Mouse (Mus musculus): ENCODE measurements around the gene Srpr.
A peak's percentile ranks its signal among the peaks of the same experiment; 100 is the strongest.

Srpr gene

DNA sequence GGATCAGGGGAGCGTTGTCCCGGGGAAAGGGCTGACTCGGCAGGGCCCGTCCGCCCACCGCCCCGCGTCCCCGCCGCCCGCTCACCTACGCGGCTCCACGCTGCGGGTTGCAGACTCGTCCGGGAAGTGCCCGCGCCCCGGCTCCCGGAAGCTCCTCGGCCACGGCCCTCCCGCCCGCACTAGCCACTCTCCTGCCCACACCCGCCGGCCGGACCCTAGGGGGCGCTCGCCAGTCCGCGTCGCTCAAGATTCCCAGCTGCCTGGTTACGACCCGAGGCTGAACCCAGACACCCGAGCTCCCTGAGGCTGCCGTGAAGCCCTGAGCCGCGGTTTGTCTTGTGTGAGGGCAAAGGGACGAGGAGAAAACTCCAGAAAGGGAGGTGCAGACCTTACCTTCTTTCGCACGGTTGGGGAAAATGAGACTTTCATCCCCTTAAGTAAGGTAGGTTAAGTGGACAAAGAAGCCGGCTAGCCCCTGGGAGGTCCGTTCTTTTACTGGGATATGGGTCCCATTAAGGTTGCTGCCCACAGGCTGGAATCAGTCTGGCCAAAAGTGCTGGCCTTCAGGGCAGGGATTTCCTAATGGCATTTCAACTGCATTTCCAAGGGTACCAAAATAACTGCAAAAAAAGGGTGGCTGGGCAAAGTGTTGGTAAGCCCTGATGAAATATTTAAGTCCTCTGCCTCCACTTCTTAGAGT, at the start of gene Srpr, which contains the start of gene Tirap:
Srpr (plus strand) TSS at position 404 of the 700 bp plus-strand sequence.
Tirap (minus strand) TSS at position 520 of the 700 bp plus-strand sequence.
- peak; percentile 81 to 93 for DNase-seq

DNA sequence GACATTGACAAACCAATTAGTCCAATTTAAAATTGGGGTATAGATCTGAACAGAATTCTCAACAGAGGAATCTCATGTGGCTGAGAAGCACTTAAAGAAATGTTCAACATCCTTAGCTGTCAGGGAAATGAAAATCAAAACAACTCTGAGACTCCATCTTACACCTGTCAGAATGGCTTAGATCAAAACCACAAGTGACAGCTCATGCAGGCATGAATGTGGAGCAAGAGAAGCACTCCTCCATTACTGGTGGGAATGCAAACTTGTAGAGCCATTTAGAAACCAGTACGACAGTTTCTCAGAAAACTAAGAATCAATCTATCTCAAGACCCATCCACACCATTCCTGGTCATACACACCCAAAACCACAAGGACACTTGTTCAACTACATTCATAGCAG, 47.1 kb upstream of the Srpr start:
- no peak for DNase-seq

DNA sequence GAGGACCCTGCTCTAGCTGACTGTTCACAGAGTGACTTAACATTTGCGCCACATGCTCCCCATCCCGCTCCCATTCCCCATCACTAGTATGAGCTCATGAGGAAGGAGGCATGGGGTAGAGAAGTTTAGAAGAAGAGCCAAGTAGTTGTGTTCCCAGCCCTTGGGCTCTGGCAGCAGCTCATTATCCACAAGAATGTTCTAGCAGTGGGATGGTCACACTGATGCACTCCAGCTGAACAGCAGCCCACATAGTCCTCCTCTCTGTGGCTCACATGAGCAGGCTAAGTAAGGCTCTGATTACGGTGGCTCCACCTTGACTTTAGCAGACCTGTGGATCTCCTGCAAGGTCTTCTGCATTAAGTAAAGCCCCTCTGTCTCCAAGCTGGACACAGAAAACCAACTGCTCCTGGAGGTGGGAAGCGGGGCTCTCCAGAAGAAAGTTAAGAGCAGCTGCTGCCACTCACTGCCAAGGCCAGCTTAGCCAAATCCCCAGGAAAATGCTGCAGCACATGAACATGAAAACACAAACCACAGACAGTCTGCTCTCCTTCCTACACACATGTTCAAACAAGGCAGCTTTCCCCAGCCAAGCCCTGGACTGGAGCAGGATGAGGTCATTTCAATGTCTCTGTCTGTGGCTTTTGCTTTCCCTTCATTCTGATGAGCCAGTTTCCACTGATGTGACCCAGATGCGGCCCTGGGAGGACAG, 43.8 kb upstream of the Srpr start:
- no peak for DNase-seq

DNA sequence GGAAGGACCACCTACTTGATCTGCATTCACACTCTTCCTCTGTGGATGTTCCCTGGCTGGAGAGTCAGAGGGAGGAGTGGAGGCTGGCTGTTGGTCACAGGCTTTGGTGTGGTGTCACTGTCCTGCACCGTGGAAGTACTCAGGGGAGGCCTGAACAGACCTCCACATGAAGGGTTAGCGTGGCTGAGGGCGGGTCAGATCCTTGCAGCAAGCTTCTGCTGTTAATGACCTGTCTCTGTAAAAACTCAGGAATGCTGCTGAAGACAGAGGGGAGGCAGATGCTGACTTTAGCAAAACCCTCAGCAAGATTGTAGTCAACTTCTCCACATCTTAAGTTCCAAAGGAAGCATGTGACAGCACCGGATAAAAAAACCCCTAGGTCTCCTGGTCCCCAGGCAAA, 43.1 kb upstream of the Srpr start:
- DNase-seq = no peak

DNA sequence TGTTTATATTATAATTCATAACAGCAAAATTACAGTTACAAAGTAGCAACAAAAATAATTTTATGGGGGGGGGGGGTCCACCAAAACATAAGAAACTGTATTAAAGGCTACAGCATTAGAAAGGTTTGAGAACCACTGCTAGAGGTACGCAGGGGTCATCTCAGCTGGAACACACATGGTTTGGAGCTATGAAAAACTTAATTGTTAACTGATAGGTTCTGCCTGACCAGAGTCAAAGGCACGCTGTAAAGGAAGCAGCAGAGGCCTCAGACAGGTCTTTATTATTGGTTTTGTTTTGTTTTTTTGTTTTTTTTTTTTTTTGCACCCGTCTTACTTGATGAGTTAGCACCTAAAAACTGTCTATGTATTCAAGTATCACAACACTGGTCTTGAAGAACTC, 41.5 kb upstream of the Srpr start:
- DNase-seq = no peak

DNA sequence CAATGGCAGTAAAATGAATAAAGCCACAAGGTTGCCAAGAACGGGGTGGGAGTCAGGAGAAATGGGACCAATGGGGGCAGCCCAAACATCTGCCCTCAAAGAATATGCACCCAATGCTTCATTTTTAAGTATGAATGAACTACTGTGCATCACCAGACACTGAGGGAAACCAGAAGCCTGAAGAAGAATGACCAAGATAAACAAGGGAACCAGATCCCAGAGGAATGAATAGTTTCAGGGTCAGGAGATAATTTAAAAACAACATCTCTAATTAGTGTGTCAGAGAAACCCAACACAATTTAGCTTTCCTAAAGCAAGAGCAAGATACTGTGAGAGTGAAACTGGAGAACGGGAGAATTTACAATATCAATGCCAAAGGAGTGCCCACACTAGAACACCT, 39.3 kb upstream of the Srpr start:
- no peak for DNase-seq

DNA sequence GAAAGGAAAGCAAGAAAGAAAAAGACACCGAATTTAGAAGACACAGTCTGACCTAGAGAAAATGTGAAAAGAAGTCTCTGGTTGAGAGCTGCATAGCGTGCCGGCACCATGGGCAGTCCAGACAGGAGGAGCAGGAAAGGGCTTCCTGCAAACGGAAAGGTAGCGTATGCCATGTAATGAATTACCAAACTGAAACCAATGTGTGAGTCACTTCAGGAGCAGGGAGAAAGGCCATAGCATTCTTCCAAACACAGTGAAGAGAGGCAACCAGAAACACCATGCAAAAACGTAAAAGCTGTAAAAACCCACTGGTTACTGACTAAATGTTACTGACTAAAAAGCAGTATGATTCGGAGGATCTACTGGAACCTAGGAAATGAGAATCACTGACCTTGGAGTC, 38.3 kb upstream of the Srpr start:
- no peak for DNase-seq

DNA sequence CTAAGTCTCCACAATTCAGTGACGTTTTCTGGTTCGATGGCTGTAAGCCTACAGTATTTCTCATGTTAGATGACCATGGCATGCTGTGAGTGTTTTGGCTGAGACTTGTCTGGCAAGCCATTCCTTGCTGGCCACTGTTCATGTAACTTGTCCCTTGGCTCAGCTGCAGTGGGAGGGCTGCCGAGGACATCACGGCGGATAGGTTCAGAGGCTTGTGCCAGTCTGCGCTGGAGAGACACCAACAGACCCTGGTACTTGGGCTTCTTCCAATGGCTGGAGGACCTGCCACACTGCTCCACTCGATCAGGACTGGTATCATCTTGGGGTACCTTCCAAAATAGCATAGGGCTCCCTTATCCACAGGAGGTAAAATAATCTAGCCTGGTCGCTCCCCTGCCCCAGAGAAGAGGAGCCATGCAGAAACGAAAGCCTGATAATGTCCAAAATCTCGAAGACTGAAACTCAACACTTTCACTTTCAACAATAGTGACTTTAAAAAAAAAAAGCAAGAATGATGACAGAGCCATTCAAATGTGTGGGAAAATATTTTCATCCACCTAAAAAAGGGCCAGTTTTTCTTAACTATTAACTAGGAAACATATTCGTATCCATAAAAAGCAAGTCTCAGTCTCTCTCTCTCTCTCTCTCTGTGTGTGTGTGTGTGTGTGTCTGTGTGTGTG, 36.8 kb upstream of the Srpr start:
- no peak for DNase-seq

DNA sequence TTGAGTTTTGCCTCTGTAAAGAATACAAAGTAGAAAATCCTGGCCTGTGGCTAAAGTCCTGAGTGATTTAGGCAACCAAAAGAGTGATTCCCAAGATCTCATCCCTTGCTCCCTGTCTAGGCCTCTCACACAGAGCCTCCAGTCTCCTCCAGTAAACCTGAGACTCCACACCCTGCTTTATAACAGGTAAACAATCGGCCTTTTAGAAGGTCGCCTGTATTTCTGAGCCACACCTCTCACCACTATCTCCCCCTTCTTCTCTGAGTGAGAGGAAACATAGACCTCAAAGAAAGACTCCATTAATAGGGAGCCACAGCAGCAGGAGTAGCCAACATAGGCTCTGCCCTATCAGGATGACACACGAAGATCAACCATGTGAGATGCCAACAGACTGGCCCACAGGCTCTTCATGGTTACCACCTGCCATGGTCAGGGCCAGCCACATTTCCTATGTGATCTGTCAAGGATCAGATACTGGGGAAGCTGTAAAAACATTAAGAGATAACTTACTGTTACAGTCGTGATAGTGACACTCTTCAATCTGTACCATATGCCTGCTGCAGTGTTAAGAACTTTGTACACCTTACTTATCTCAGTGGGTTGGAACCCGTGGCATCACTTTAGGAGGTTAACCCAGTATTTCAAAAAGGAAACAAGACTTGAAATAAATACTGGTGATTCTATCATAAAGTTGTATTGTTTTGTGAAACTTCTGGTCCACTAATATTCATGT, 35.7 kb upstream of the Srpr start:
- DNase-seq = no peak

DNA sequence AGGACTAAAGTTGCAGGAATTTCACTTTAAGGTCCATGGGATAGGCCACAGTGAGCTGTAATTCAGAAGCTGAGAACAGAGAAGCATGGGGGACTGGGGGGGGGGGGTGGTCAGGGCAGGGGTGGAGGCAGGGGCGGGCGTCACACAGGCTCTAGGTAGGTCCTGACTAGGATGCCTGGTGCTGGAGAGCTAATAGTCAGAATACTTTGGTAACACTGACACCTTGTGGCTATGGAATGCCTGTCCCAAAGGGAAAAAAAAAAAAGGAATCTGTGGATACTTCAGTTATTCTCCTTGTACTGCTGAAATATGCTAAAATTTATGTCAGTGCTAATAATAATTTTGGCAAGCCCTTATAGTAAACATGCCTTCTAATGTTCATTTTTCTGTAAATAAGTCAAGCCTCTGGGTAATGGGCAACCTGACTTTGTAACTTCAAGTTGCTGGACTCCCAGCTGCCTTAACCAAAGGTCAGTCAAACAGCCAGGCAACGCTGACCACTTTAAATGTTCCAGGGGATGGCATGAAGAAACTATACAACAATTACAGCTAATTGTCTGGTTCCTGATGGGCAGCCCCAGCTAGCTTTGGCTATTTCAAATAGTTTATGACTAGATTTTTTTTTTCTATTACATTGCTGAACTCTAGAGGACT, 33.7 kb upstream of the Srpr start:
- DNase-seq = no peak

DNA sequence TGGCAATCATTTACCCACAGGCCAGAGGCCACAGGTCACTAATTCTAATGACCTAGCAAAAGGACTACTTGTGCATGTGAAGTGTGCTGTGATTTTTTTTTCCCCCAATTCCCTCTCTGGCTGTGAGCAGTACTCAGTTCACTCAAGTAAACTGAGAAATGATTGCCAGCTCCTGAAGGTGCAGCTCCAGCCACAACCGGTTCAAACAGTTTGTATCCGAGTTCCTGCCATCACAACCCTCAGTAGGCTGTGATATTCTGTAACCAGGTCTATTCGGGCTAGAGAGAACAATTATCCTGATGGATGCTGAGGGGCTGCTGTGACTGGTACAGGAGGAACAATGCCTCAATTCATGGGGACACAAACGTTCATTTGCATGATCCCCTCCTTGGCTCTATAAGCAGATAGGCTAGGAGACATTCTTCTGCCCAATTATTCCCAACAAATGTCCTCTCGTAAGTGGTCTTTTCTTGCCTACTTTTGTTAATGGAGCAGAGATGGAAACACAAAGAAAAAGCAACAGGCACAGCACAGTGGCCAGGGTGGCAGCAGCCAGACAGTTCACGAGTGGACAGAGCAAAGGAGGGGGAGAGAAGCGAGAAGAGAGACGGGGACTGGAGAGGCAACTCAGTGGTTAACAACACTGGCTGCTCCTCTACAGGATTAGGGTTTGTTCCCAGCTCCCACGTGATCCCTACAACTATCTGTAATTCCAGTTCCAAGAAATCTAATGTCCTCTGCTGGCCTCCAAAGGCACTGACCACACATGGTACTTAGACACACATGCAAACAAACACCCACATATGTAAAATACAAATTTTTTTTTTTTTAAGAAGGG, 33.0 kb upstream of the Srpr start:
- DNase-seq = no peak

DNA sequence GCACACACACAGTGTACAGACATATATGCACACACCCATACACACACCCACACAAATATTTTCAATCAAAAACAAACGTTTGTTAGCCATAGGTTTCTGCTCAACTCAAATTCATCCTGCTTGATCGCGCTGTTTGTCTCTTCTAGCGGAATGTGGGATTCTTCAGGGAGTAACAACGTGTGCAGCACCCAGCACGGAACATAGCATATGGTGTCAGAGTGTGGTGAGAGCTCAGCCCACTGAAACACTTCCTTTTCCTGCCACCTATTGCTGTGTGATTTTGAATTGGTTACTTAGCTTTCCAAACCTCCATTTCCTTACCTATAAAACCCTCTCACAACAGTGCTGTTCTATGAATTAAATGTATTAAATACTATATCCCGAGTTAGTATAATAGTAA, 29.9 kb upstream of the Srpr start:
- no peak for DNase-seq

DNA sequence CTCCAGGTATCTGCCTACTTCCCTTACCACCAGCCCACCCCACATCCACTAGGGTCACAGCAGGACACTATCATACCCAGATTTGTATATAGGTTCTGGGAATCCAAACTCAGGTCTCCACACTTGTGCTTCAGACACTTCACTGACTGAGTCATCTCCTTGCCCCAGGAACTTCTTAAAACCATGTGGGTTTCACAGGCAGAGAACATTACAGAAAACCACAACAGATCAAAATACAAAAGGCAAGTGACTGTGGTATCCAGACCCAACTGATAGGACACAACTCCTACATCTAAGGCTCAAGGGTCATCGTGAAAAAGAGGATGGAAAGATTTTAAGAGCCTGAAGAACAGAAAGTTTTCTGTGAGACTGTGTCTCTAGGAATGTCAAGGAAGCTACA, 26.6 kb upstream of the Srpr start:
- DNase-seq = no peak

DNA sequence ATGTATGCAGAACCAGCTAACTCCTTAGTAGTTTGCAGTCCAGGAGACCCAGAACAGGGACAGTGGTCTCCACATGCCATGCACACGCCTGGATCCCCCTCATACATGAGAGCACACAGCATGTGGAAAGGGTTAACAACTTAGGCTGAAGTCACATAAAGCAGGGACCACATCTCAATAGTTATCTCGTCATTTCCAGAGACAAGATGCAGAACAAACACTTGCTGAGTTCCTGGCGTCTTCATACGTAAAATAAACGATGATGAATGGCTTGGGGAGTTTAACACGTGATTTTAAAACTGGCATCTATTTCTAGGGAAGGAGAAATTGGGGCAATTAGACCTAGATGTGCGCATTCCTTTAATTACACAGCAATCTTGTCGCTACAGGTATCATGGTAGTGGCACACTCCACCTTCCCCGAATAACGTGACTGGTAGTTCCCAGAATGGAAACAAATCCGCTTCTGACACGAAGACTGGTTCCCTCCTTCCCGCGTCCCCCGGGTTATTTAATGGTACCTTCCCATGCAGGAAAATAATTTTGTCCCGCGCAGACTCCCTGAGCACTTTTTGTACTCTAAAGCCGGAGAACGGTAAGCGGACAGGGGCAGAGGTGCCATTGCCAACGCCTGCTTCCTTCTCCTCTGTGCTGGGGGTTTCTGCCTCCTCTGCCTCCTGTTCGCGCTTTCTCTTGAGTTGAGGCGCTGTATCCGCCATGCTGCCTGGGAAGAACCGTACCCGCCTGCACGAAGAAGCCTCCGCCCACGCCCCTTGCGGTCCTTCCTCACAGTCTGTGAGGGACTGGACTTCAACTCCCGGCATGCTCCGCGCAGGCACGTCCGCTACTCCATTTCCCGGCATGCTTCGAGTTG, 24.5 kb upstream of the Srpr start, which contains the start of gene Dcps:
Dcps (minus strand) TSS at position 811 of the 873 bp plus-strand sequence.
- DNase-seq = peak; percentile 89 to 95

DNA sequence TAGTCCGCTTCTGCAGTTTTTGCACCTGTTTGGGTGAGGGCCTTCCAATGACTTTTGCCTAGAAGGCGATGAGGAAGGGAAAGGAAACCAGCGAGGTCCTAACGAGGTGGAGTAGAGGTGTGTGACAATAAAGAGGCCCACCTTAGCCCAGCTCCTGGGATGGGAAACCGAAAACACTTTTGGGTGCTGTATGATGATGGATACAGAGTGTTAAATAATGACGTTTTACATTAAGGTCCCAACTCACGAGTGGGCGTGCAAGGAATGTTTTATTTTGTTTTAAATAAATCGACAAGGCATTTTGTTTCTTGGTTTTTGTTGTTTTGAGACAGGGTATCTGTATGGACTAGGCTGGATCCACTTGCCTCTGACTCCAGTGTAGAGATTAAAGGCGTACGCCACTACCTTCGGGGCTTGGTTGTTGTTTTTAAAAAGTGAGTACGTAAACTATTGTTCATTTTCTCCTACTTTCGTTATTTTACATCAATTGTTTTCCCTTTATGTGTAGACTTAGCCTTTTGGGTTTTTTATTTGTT, 23.8 kb upstream of the Srpr start:
- no peak for DNase-seq

DNA sequence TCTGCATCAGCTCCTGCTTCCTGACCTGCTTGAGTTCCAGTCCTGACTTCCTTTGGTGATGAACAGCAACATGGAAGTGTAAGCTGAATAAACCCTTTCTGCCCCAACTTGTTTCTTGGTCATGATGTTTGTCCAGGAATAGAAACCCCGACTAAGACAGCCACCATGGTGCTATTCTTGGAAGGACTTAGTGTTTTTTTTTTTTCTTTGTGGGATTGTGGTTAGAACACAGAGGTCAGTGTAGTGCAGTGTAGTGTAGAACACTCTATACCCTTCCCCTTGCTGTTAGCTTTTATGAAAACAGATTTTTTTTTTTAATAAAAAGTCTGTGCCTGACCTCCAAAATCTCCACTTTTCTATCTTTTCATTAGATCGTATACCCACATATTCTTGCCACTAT, 17.1 kb upstream of the Srpr start:
- no peak for DNase-seq

DNA sequence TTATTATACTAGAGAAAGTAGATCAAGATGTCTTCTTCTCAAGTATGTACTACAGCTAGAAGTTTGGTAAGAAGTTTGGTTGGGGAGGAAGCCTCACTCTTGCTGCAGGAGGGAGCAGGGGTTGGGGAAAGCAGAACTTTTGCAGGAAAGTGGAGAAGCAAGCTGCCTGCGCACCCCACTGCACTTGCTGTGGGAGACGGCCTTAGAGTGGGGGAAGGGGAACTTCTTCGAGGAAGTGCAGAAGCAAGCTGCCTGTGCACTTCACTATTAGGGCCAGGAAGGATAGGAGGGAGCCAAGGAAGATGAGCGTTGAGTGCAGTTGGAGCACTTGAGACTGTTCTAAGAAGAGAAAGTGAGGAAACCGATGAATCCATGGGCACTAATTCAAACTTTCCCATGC, 16.6 kb upstream of the Srpr start:
- peak in 1 of 2 experiments; percentile 25 for DNase-seq

DNA sequence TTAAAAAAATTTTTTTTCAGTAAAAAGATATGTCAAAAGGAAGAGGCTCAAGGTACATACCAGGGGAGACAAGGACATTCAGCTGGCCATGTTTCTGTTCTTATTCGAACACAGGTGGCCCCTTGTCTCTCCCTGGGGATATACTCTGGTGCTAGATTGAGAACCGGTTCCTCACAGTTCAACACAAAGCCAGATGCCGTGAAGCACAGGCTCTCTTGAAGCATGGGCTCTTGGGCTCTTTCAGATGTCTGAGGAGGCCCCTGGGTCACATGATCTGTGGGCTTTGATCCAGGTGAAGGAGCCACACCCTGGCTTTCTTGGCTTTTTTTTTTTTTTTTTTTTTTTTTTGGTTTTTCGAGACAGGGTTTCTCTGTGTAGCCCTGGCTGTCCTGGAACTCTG, 13.5 kb upstream of the Srpr start:
- DNase-seq = no peak

DNA sequence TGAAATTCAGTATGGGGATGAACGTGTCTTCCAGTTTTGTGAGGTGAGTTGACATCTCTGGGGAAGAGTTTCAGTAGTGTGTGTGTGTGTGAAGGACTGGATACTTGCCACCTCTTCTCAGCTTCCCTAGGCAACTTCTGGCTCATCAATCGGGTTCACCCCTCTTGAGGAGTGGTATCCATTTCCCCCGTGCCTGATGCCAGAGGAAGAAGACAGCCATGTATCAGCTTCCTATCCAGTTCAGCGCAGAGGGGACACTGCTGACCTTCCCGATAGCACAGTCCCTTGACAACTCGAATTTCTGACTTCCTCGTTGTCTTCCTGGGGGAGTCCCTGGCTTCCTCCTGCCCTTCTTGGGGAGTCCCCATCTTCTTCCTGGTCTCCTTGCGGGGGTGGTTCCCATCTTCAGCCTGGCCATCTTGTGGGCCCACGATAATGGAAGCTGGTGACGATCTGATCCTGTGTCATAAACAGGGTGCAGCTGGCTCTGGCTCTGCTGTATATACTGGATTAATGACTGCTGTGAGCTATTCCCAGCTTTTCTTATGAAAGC, 12.5 kb upstream of the Srpr start:
- DNase-seq = no peak

DNA sequence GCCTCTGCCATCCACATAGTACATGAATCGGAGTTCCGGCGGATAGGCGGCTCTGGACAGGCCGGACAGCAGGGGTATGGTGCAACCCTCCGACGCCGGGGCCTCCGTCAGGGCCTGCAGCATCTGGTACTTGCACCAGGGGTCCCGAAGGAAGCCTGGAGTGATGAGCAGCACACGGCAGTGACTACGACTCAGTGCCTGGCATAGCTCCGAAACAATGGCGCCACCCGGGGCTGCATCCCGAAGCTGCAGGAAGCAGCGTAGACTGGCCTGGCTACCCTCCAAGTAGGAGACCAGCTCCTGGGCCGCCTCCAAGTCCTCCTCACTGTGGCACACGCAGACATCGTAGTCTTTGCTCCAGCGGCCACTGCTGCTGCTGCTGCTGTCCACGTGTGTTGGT, 11.3 kb upstream of the Srpr start:
- no peak for DNase-seq
